Mouse (Mus musculus): ENCODE measurements around the gene Pkp1.

- TF ChIP-seq CTCF (IDR thresholded peaks at IDR 0.05; ENCODE audit: insufficient read depth, low read length): no peak
- TF ChIP-seq POLR2A (IDR thresholded peaks at IDR 0.05; ENCODE audit: borderline replicate concordance, extremely low read depth, low read depth, low read length): no peak
These were observed 24.7 kb upstream of the Pkp1 start for GRCm38 (mm10) chr1:135943713-135944112.
